Comparison of ENCODE assay signal across 8 mouse cellular contexts in the genomic region with DNA sequence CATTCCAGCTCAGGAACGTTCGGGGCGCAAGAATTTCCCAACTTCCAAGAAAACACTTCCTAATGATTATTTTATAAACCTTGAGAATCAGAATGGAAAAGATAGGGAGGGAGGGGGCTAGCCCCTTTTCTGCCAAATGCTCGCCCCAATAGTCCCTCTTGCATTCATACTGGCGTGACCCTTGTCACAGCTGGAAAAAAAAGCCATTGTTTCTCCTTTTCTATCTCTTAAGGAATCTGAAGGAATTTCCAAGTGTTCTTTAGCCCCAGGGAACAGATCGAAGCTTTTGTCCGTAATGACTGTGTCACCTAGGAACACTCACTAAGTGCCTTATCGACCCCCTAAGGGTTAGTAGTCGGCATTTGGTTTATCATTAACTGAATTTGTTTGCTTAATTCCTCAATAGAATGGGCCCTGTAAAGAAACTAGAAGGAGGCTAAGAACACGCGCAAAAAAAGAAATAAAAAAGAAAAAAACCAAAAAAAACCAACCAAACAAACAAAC. TPM values are rescaled to one million over a fixed set of nuclear protein-coding genes. Genes with fewer than 3 reads are reported as not detected.
DNase-seq lines count a peak whose midpoint lies in the region; ATAC-seq and TF ChIP-seq lines count a peak whose summit lies in the region.

No protein-coding gene starts in this region.

- 0 out of 2 replicates have a peak, but pooled peaks have one; percentile 12 for ATAC-seq in kidney, embryonic 14.5 days (ENCODE audit: low FRiP score, low TSS enrichment)
- ATAC-seq in hindbrain, embryonic 14.5 days (ENCODE audit: low FRiP score), result peak; percentile 16; the same call in 1 of the 2 replicates
- peak; percentile 32; the same call in 1 of the 2 replicates for ATAC-seq in midbrain, embryonic 15.5 days (replicated peaks)

- peak overlapping the region; percentile 45 for H3K4me3 ChIP-seq in kidney, embryonic 14.5 days (ENCODE audit: low read length)
- H3K4me3 ChIP-seq in bone marrow, adult 2 months (replicated peaks; ENCODE audit: control insufficient read depth, low read depth, low read length), result peak overlapping the region; percentile 42
- H3K4me3 ChIP-seq in hindbrain, embryonic 14.5 days (replicated peaks; ENCODE audit: low read length), result peak overlapping the region; percentile 56
- H3K4me3 ChIP-seq in midbrain, embryonic 15.5 days, result peak overlapping the region; percentile 50

- WGBS in kidney, embryonic 14.5 days, result 23% methylated on average over 11 of the region's 11 CpGs
- WGBS in bone marrow, adult 2 months, result 20% methylated on average over 11 of the region's 11 CpGs
- WGBS in hindbrain, embryonic 14.5 days, result 20% methylated on average over 11 of the region's 11 CpGs
- 21% methylated on average over 11 of the region's 11 CpGs for WGBS in midbrain, embryonic 15.5 days

- TF ChIP-seq CTCF in bone marrow, adult 2 months (IDR thresholded peaks at IDR 0.05; ENCODE audit: control insufficient read depth, insufficient read depth, low read length), result no peak

- no peak overlapping the region for H3K27ac ChIP-seq in kidney, embryonic 14.5 days (ENCODE audit: low read depth, low read length)
- no peak overlapping the region for H3K27ac ChIP-seq in bone marrow, adult 2 months (ENCODE audit: control insufficient read depth, insufficient read depth, low read depth, low read length, poor library complexity)
- H3K27ac ChIP-seq in hindbrain, embryonic 14.5 days, result peak overlapping the region; percentile 69; the same call in 1 of the 2 replicates
- H3K27ac ChIP-seq in midbrain, embryonic 15.5 days, result peak overlapping the region; percentile 71; the same call in 1 of the 2 replicates

- DNase-seq in kidney, postnatal 25 days, result no peak
- DNase-seq in hindbrain, embryonic 14.5 days (ENCODE audit: low spot score), result no peak
- no peak for DNase-seq in cerebellum, adult 11-12 months
- DNase-seq in c-Kit-positive CD71-positive TER-119-positive erythroid progenitor cells, embryonic 14.5 days (ENCODE audit: low spot score), result no peak
- DNase-seq in retina, postnatal 1 day, result no peak

- no peak overlapping the region for H3K9ac ChIP-seq in kidney, embryonic 14.5 days (ENCODE audit: low read depth, low read length)
- H3K9ac ChIP-seq in hindbrain, embryonic 14.5 days, result peak overlapping the region; percentile 75
- peak overlapping the region; percentile 52; the same call in 1 of the 2 replicates for H3K9ac ChIP-seq in midbrain, embryonic 15.5 days

- H3K4me2 ChIP-seq in kidney, embryonic 14.5 days (replicated peaks; ENCODE audit: low read depth, low read length), result peak overlapping the region; percentile 49
- peak overlapping the region; percentile 53 for H3K4me2 ChIP-seq in hindbrain, embryonic 14.5 days (replicated peaks)
- peak overlapping the region; percentile 55 for H3K4me2 ChIP-seq in midbrain, embryonic 15.5 days

- no peak for TF ChIP-seq POLR2A in bone marrow, adult 2 months (IDR thresholded peaks at IDR 0.05; ENCODE audit: borderline replicate concordance, control insufficient read depth, low read depth, low read length)

- no peaks in the 10 kb centered on the region for H3K36me3 ChIP-seq in kidney, embryonic 14.5 days (ENCODE audit: control insufficient read depth, insufficient read depth, low read length)
- peaks cover 6% of the 10 kb centered on the region; the same call in 1 of the 2 replicates for H3K36me3 ChIP-seq in hindbrain, embryonic 14.5 days (replicated peaks; ENCODE audit: control insufficient read depth, insufficient read depth)
- H3K36me3 ChIP-seq in midbrain, embryonic 15.5 days (replicated peaks), result no peaks in the 10 kb centered on the region

- no peaks in the 10 kb centered on the region for H3K4me1 ChIP-seq in kidney, embryonic 14.5 days (ENCODE audit: control insufficient read depth, insufficient read depth, low read length)
- no peaks in the 10 kb centered on the region for H3K4me1 ChIP-seq in bone marrow, adult 2 months (ENCODE audit: control insufficient read depth, insufficient read depth, low read length)
- no peaks in the 10 kb centered on the region for H3K4me1 ChIP-seq in hindbrain, embryonic 14.5 days (replicated peaks; ENCODE audit: control insufficient read depth, insufficient read depth, low read length)
- H3K4me1 ChIP-seq in midbrain, embryonic 15.5 days, result peaks cover 5% of the 10 kb centered on the region; the same call in 1 of the 2 replicates

- no peaks in the 10 kb centered on the region for H3K9me3 ChIP-seq in kidney, embryonic 14.5 days (ENCODE audit: control insufficient read depth, low read length)
- H3K9me3 ChIP-seq in hindbrain, embryonic 14.5 days (ENCODE audit: control insufficient read depth, low read length), result no peaks in the 10 kb centered on the region
- H3K9me3 ChIP-seq in midbrain, embryonic 15.5 days, result no peaks in the 10 kb centered on the region

- H3K27me3 ChIP-seq in kidney, embryonic 14.5 days (ENCODE audit: control insufficient read depth, insufficient read depth, low read length), result no peaks in the 10 kb centered on the region
- H3K27me3 ChIP-seq in hindbrain, embryonic 14.5 days (ENCODE audit: control insufficient read depth, insufficient read depth, low read length), result no peaks in the 10 kb centered on the region
- H3K27me3 ChIP-seq in midbrain, embryonic 15.5 days (replicated peaks), result no peaks in the 10 kb centered on the region

RNA-seq across cellular contexts. Expression of a gene that starts 0.4 kb away (rescaled TPM):
- polyA plus RNA-seq in kidney, embryonic 14.5 days (2014; fragmentation: Nextera tagmentation; extraction: Ambion mirVana), result 7.1 and 8.1 TPM in 2 replicates
- polyA plus RNA-seq in bone marrow, adult 2 months (2011; ENCODE audit: insufficient read depth, insufficient read length, low replicate concordance, missing spikeins), result 2.0 and 5.0 TPM in 2 replicates
- 45.0 and 46.9 TPM in 2 replicates for polyA plus RNA-seq in hindbrain, embryonic 14.5 days (2014; fragmentation: Nextera tagmentation; extraction: Ambion mirVana)
- polyA plus RNA-seq in midbrain, embryonic 15.5 days (2015; fragmentation: Nextera tagmentation; extraction: Ambion mirVana), result 53.0 and 53.9 TPM in 2 replicates

RNA-seq across cellular contexts. Expression of a gene that starts 13.4 kb away (rescaled TPM):
- 20.8 and 37.6 TPM in 2 replicates for polyA plus RNA-seq in kidney, embryonic 14.5 days (2014; fragmentation: Nextera tagmentation; extraction: Ambion mirVana)
- 39.7 and 62.2 TPM in 2 replicates for polyA plus RNA-seq in bone marrow, adult 2 months (2011; ENCODE audit: insufficient read depth, insufficient read length, low replicate concordance, missing spikeins)
- polyA plus RNA-seq in hindbrain, embryonic 14.5 days (2014; fragmentation: Nextera tagmentation; extraction: Ambion mirVana), result 30.6 and 33.1 TPM in 2 replicates
- 26.9 and 31.8 TPM in 2 replicates for polyA plus RNA-seq in midbrain, embryonic 15.5 days (2015; fragmentation: Nextera tagmentation; extraction: Ambion mirVana)

RNA-seq across cellular contexts. Expression of a gene that starts 30.8 kb away (rescaled TPM):
- polyA plus RNA-seq in kidney, embryonic 14.5 days (2014; fragmentation: Nextera tagmentation; extraction: Ambion mirVana), result 9.3 and 12.1 TPM in 2 replicates
- 3.6 and 6.6 TPM in 2 replicates for polyA plus RNA-seq in bone marrow, adult 2 months (2011; ENCODE audit: insufficient read depth, insufficient read length, low replicate concordance, missing spikeins)
- polyA plus RNA-seq in hindbrain, embryonic 14.5 days (2014; fragmentation: Nextera tagmentation; extraction: Ambion mirVana), result 22.3 and 24.5 TPM in 2 replicates
- polyA plus RNA-seq in midbrain, embryonic 15.5 days (2015; fragmentation: Nextera tagmentation; extraction: Ambion mirVana), result 25.8 and 26.8 TPM in 2 replicates

RNA-seq across cellular contexts. Expression of a gene that starts 45.5 kb away (rescaled TPM):
- 35.6 and 42.0 TPM in 2 replicates for polyA plus RNA-seq in kidney, embryonic 14.5 days (2014; fragmentation: Nextera tagmentation; extraction: Ambion mirVana)
- polyA plus RNA-seq in bone marrow, adult 2 months (2011; ENCODE audit: insufficient read depth, insufficient read length, low replicate concordance, missing spikeins), result 13.8 and 22.6 TPM in 2 replicates
- polyA plus RNA-seq in hindbrain, embryonic 14.5 days (2014; fragmentation: Nextera tagmentation; extraction: Ambion mirVana), result 49.5 and 51.0 TPM in 2 replicates
- 51.3 and 51.7 TPM in 2 replicates for polyA plus RNA-seq in midbrain, embryonic 15.5 days (2015; fragmentation: Nextera tagmentation; extraction: Ambion mirVana)

Comparison
In these comparisons a context has a peak if more than half of its experiments do, and no peak if none do; other contexts are left out.
1. H3K27ac ChIP-seq: peak in hindbrain, embryonic 14.5 days (single experiment) and midbrain, embryonic 15.5 days (single experiment); none in kidney, embryonic 14.5 days (single experiment) and bone marrow, adult 2 months (single experiment).
2. Peak in every context shown above with its lines, with median percentiles within 50 percentile points of each other: ATAC-seq, H3K4me2 ChIP-seq and H3K4me3 ChIP-seq.